Mouse (Mus musculus) liver, embryonic 14.5 days (tissue): ENCODE data around the gene Trappc2l. TPM values are rescaled to one million over a fixed set of nuclear protein-coding genes. Genes with fewer than 3 reads are reported as not detected.
"Not testable (repeated sequence)": the region's sequence is repeated elsewhere in the genome, so short reads cannot be mapped to it uniquely, and the experiment has no call there.

Experiments used
- ATAC-seq: fragments of 200-750 bp; cut with Nextera tagmentation; 2 replicates; pipeline ENCODE4 v1.8.0; 2017; ENCODE audit warnings: moderate number of reproducible peaks, mild to moderate bottlenecking, moderate library complexity; ENCODE audit not compliant: insufficient read depth
- DNase-seq, 3 experiments: peaks; one replicate each; pipeline ENCODE4 v3.0.0-alpha.2; 2012 to 2013; ENCODE audit warnings: low read depth in 3 of 3, low spot score in 3 of 3
- H3K27ac ChIP-seq: fragments of 300-500 bp; sonication (generic); 2 replicates; pipeline ENCODE4 v1.5.1; 2014; ENCODE audit warnings: moderate library complexity, mild to moderate bottlenecking, control low read depth, inconsistent platforms
- H3K27me3 ChIP-seq: fragments of 300-500 bp; sonication (generic); 2 replicates; pipeline ENCODE4 v1.6.1; 2014; ENCODE audit warnings: mild to moderate bottlenecking, low read length, moderate library complexity; ENCODE audit not compliant: control insufficient read depth, insufficient read depth
- H3K36me3 ChIP-seq: fragments of 300-500 bp; sonication (generic); replicated peaks from 2 replicates; pipeline ENCODE4 v1.6.1; 2014; ENCODE audit warnings: low read depth; ENCODE audit not compliant: control insufficient read depth, insufficient read depth
- H3K4me1 ChIP-seq, 2 experiments: fragments of 200-500 bp in 1 of 2; fragments of 300-500 bp in 1 of 2; sonication (generic) in 1 of 2; replicated peaks; 2 replicates each; pipeline ENCODE4 v1.6.1; 2012 to 2014; ENCODE audit warnings: antibody characterized with exemption in 1 of 2, inconsistent platforms in 1 of 2, low read length in 1 of 2; ENCODE audit not compliant: control insufficient read depth in 2 of 2, insufficient read depth in 2 of 2
- H3K4me2 ChIP-seq: fragments of 300-500 bp; sonication (generic); 2 replicates; pipeline ENCODE4 v1.6.1; 2014; ENCODE audit warnings: low read depth, mild to moderate bottlenecking, control low read depth, moderate library complexity
- H3K4me3 ChIP-seq, 2 experiments: fragments of 200-500 bp in 1 of 2; fragments of 300-500 bp in 1 of 2; sonication (generic) in 1 of 2; 2 replicates each; pipeline ENCODE4 v1.5.1; 2012 to 2014; ENCODE audit warnings: low read depth in 2 of 2, low read length in 2 of 2, mild to moderate bottlenecking in 2 of 2, control low read depth in 1 of 2, inconsistent platforms in 1 of 2, moderate library complexity in 1 of 2; ENCODE audit not compliant: insufficient read depth in 1 of 2
- H3K9ac ChIP-seq: fragments of 300-500 bp; sonication (generic); replicated peaks from 2 replicates; pipeline ENCODE4 v1.6.1; 2014; ENCODE audit warnings: mild to moderate bottlenecking, control low read depth, moderate library complexity
- H3K9me3 ChIP-seq: fragments of 300-500 bp; sonication (generic); 2 replicates; pipeline ENCODE4 v1.6.1; 2016; ENCODE audit warnings: low read length, mixed read lengths; ENCODE audit not compliant: control insufficient read depth
- CTCF ChIP-seq: IDR thresholded peaks from 2 replicates; pipeline ENCODE4 v1.5.1; 2016; ENCODE audit warnings: antibody characterized with exemption, low read depth, control low read depth
- EP300 ChIP-seq: IDR thresholded peaks from 2 replicates; pipeline ENCODE4 v1.6.1; 2016; ENCODE audit warnings: antibody characterized with exemption, low read depth
- WGBS: fragments of 180-500 bp; shearing (Covaris S2); extraction: QIAGEN DNeasy Blood & Tissue Kit; methylation state at CpG from one replicate; pipeline ENCODE4 v1.1.7; 2014; ENCODE audit not compliant: insufficient replicate concordance; 5-methylcytosine and 5-hydroxymethylcytosine counted together
- polyA plus RNA-seq, 2 experiments: library from polyadenylated mRNA; depleted of rRNA in 1 of 2; stranded (reverse) in 1 of 2; unstranded in 1 of 2; fragments of >200 nt; fragmentation: Nextera tagmentation in 1 of 2; extraction: Ambion mirVana in 1 of 2; gene quantifications; 2 replicates each; pipeline versions ENCODE4 v1.2.1 to v1.2.3; 2012 to 2014

Trappc2l gene
- polyA plus RNA-seq, 2 experiments: 27.9 to 35.4 TPM

DNA sequence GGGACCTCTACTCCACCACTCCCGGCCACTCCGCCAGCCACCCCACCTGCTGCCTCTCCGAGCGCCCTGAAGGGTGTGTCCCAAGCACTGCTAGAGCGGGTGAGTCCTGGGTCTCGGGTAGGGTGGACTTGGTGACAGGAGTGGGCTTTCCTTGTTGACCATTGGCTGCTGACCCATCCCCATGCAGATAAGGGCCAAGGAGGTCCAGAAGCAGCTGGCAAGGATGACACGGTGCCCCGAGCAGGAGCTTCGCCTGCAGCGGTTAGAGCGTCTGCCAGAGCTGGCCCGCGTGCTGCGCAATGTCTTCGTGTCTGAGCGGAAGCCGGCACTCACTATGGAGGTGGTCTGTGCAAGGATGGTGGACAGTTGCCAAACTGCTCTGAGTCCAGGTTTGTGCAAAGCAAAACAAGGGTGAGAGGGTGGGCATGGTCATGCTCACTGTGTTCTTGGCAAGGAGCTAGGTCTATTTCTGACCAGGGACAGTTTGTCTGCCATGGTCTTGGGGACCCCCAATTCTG is 39.6 kb upstream of the Trappc2l start:
- Histone ChIP-seq H3K9me3 (no peaks in the 10 kb centered on the region), H3K27ac (no peak overlapping the region), H3K4me2 (no peak overlapping the region), H3K9ac (no peak overlapping the region), H3K4me1 (peaks cover 31 to 46% of the 10 kb centered on the region in 2 experiments), H3K36me3 (peaks cover 50% of the 10 kb centered on the region), H3K4me3 (no peak overlapping the region), H3K27me3 (no peaks in the 10 kb centered on the region)
- ATAC-seq (no peak), DNase-seq (no peak)
- WGBS: 85% methylated on average over 17 of the region's 17 CpGs
- TF ChIP-seq EP300: no peak
- no peak for TF ChIP-seq CTCF

DNA sequence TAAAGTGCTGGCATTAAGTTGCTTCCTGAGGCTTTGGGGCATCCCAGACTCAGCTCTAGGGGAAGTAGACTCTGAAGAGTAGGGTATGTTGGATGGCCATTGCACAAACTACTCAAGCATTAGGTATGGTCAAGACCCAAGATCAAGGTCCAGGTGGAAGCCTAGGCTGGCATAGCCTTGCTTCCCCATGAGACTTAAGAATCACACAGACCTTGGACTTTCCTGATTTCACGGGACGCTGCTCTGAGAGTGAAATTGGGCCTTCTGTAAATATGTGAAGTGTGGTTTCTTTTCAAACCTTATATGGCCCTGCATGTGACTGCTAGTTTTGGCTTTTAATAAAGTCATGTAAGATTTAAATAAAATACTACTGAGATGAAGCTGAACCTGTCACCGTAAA is 38.7 kb upstream of the Trappc2l start:
- TF ChIP-seq CTCF (no peak), EP300 (no peak)
- WGBS: 87% methylated on average over 3 of the region's 3 CpGs
- no peak for ATAC-seq
- no peaks in the 10 kb centered on the region for H3K9me3 ChIP-seq
- no peak overlapping the region for H3K4me3 ChIP-seq
- no peak overlapping the region for H3K4me2 ChIP-seq
- peaks cover 28 to 42% of the 10 kb centered on the region in 2 experiments for H3K4me1 ChIP-seq
- no peaks in the 10 kb centered on the region for H3K27me3 ChIP-seq
- DNase-seq: no peak
- no peak overlapping the region for H3K9ac ChIP-seq
- H3K36me3 ChIP-seq: peaks cover 50% of the 10 kb centered on the region
- H3K27ac ChIP-seq: no peak overlapping the region

DNA sequence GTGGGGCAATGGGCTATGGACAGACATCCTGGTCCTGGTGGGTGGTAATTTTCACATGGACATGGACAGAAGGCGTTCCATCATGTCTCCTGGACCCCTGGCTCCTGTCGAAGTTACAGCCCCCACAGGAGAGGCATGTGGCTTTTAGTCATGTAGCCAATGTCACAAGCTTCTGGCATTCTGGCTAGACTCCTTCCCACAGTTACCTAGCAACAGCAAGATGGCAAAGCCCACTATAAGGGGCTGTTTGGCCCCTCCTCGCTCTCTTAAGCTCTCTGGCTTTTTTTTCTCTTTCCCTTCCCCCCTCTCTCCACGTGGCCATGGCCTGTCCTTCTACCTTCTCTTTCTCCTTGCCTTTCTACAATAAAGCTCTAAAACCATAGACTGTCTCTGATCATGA is 38.3 kb upstream of the Trappc2l start:
- Histone ChIP-seq H3K4me1 (peaks cover 28 to 42% of the 10 kb centered on the region in 2 experiments), H3K36me3 (peaks cover 50% of the 10 kb centered on the region)
- not testable (repeated sequence) for H3K27ac ChIP-seq, ATAC-seq, H3K9ac ChIP-seq, DNase-seq, H3K4me2 ChIP-seq, H3K4me3 ChIP-seq, H3K27me3 ChIP-seq, H3K9me3 ChIP-seq
- 54% methylated on average over 4 of the region's 4 CpGs for WGBS

DNA sequence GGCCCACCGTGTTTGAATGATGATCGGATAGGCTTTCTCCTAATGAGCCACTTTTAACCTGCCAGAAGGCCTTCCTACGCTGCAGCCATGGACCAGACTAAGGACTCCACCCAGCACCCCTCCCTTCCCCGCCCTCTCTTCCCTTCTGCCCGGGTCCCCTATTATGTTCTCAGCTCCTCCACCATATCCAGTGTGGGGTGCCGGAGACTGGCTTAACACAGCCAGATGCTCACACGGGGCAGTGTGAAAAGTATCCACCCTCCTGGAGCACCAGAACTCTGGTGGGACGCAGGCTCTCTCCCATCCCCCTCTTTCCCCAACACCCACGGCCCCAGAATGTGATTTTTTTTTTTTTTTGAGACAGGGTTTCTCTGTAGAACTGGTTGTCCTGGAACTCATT is 37.9 kb upstream of the Trappc2l start:
- TF ChIP-seq EP300 (no peak), CTCF (no peak)
- Histone ChIP-seq H3K4me3 (no peak overlapping the region), H3K4me1 (peaks cover 28 to 42% of the 10 kb centered on the region in 2 experiments), H3K9me3 (no peaks in the 10 kb centered on the region), H3K27me3 (no peaks in the 10 kb centered on the region), H3K9ac (no peak overlapping the region), H3K36me3 (peaks cover 50% of the 10 kb centered on the region), H3K27ac (no peak overlapping the region), H3K4me2 (no peak overlapping the region)
- WGBS: 42% methylated on average over 9 of the region's 9 CpGs
- DNase-seq (no peak), ATAC-seq (no peak)

DNA sequence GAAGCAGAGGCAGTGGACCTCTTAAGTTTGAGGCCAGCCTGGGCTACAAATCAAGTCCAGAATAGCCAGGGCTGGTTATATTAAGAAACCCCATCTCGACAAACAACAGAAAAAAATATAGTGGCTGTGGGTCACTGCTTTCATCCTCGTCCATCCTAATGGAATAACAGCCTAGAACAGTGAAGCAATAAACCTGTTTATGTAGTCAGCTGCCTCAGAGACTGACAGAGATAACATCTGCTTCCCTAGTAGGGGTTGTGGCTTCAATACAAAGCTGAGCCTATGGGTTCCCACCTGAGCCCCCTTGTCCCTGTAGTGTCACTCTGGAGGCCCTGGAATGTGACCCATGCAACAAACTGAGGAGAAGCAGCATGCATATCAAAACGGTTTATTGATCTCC is 37.2 kb upstream of the Trappc2l start:
- DNase-seq (no peak), ATAC-seq (peak; percentile 0; the same call in 1 of the 2 replicates)
- H3K27ac ChIP-seq: peak overlapping the region; percentile 63
- H3K4me3 ChIP-seq: no peak overlapping the region
- TF ChIP-seq EP300 (no peak), CTCF (no peak)
- 54% methylated on average over 3 of the region's 3 CpGs for WGBS
- no peaks in the 10 kb centered on the region for H3K9me3 ChIP-seq
- H3K4me1 ChIP-seq: peaks cover 28 to 41% of the 10 kb centered on the region in 2 experiments
- H3K9ac ChIP-seq: no peak overlapping the region; the same call in 1 of the 2 replicates
- H3K27me3 ChIP-seq: no peaks in the 10 kb centered on the region
- peak overlapping the region; percentile 82 for H3K4me2 ChIP-seq
- H3K36me3 ChIP-seq: peaks cover 45% of the 10 kb centered on the region
